ENCODE assay signal across 9 mouse cellular contexts in the genomic region with DNA sequence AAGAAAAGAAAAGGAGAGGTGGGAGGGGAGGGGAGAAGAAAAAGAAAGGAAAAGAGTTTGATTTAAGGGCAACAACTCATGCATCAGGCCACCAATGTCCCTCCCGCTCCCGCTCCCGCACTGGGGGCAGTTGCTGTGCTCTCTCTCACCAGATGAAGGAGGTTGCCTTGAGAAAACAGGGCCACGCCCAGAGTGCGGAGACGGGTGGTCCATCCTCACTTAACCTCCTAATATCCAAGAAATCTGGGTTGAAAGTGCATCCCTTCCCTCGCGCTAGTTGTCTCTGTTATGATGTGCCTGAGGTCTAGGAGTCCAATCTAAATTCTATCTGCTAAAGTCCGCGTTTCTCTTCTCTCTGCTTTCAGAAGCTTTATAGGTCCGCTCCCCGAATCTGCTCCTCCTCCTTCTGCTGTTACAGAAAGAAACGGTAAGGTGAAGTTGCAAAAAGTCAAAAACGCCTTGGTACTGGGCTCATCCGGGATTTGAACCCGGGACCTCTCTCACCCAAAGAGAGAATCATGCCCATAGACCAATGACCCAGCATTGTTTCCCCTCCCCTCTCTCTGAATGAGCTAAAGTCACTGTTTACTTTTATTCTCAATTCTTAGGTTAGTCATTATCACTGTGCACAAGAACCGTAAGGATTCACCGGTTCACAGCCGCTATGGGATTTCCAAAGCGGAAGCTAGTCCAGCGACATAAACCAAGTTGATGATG. TPM values are rescaled to one million over a fixed set of nuclear protein-coding genes. Genes with fewer than 3 reads are reported as not detected.
DNase-seq lines count a peak whose midpoint lies in the region; ATAC-seq and TF ChIP-seq lines count a peak whose summit lies in the region.
"Had no signal": no experiment of that assay in that cellular context is flagged by ENCODE, and none has a peak within 500 bp of the region (broad histone marks: within the 10 kb centered on the region; RNA-seq: fewer than 3 reads in every experiment).

No protein-coding gene starts in this region.

- no peak for TF ChIP-seq EP300 in heart, adult 2 months (IDR thresholded peaks at IDR 0.05; ENCODE audit: insufficient read depth, low read depth, low read length)
- no peak for TF ChIP-seq EP300 in CH12.LX (IDR thresholded peaks at IDR 0.05; ENCODE audit: low read length)

- in situ Hi-C loops in CH12.LX (cut with MboI; ENCODE audit: low pct_ligation_motif_present, low pct_unique_long_range_greater_than_20kb, low sequenced_read_pairs): no loop called here

- TF ChIP-seq RAD21 in CH12.LX (IDR thresholded peaks at IDR 0.05; ENCODE audit: low read depth, low read length): no peak

- H3K4me1 ChIP-seq in heart, embryonic 12.5 days (replicated peaks): peaks cover 19% of the 10 kb centered on the region
- H3K4me1 ChIP-seq in heart, adult 2 months (ENCODE audit: control insufficient read depth, insufficient read depth, low read length): peaks cover 5% of the 10 kb centered on the region
- peaks cover 5 to 27% of the 10 kb centered on the region in 2 experiments for H3K4me1 ChIP-seq in CH12.LX (ENCODE audit: control insufficient read depth in 1 of 2, insufficient read depth in 2 of 2)
- peaks cover 13% of the 10 kb centered on the region for H3K4me1 ChIP-seq in embryonic facial prominence, embryonic 12.5 days
- H3K4me1 ChIP-seq in limb, embryonic 12.5 days (replicated peaks): peaks cover 21% of the 10 kb centered on the region
- H3K4me1 ChIP-seq in neural tube, embryonic 15.5 days: peaks cover 24% of the 10 kb centered on the region

- no peak for DNase-seq in heart, adult 2 months
- DNase-seq in CH12.LX (ENCODE audit: extremely low read depth): no peak
- no peak for DNase-seq in gastrocnemius, postnatal 10 days
- DNase-seq in right cerebral cortex, postnatal 25 days: no peak

- no peak overlapping the region for H3K27ac ChIP-seq in heart, embryonic 12.5 days (ENCODE audit: poor library complexity, severe bottlenecking)
- H3K27ac ChIP-seq in heart, adult 2 months: no peak overlapping the region
- no peak overlapping the region for H3K27ac ChIP-seq in CH12.LX (ENCODE audit: insufficient read depth, low read depth)
- no peak overlapping the region for H3K27ac ChIP-seq in embryonic facial prominence, embryonic 12.5 days
- H3K27ac ChIP-seq in limb, embryonic 12.5 days: no peak overlapping the region
- no peak overlapping the region for H3K27ac ChIP-seq in neural tube, embryonic 15.5 days (replicated peaks)

- dilution Hi-C loops in CH12.LX (cut with MboI; ENCODE audit: extremely low pct_ligation_motif_present, extremely low pct_unique_long_range_greater_than_20kb, low sequenced_read_pairs): no loop called here

- no peaks in the 10 kb centered on the region for H3K9me3 ChIP-seq in heart, embryonic 12.5 days (replicated peaks)
- H3K9me3 ChIP-seq in CH12.LX (replicated peaks; ENCODE audit: low read length): no peaks in the 10 kb centered on the region
- H3K9me3 ChIP-seq in embryonic facial prominence, embryonic 12.5 days: no peaks in the 10 kb centered on the region
- H3K9me3 ChIP-seq in limb, embryonic 12.5 days: no peaks in the 10 kb centered on the region
- no peaks in the 10 kb centered on the region for H3K9me3 ChIP-seq in neural tube, embryonic 15.5 days (replicated peaks)

- no peaks in the 10 kb centered on the region for H3K79me2 ChIP-seq in heart, adult 2 months (replicated peaks; ENCODE audit: control insufficient read depth, insufficient read depth, low read length)
- no peaks in the 10 kb centered on the region for H3K79me2 ChIP-seq in CH12.LX (replicated peaks; ENCODE audit: control insufficient read depth, extremely low read depth, insufficient read depth, poor library complexity, severe bottlenecking)

- WGBS in heart, embryonic 12.5 days: 9% methylated on average over 21 of the region's 21 CpGs
- 21% methylated on average over 21 of the region's 21 CpGs for WGBS in heart, adult 2 months
- 8% methylated on average over 21 of the region's 21 CpGs for WGBS in embryonic facial prominence, embryonic 12.5 days
- WGBS in limb, embryonic 12.5 days: 8% methylated on average over 21 of the region's 21 CpGs
- 7% methylated on average over 21 of the region's 21 CpGs for WGBS in neural tube, embryonic 15.5 days

- TF ChIP-seq POLR2A in heart, adult 2 months (IDR thresholded peaks at IDR 0.05; ENCODE audit: insufficient read depth, low read depth, low read length): no peak
- no peak for TF ChIP-seq POLR2A in CH12.LX (IDR thresholded peaks at IDR 0.05; ENCODE audit: low read depth, low read length)

- TF ChIP-seq CTCF in heart, adult 2 months (IDR thresholded peaks at IDR 0.05): no peak
- TF ChIP-seq CTCF in CH12.LX (conservative IDR thresholded peaks at IDR 0.05 in 1 of 2, IDR thresholded peaks at IDR 0.05 in 1 of 2; ENCODE audit: low read depth in 2 of 2, low read length in 2 of 2): no peak

- ATAC-seq in heart, embryonic 12.5 days (ENCODE audit: insufficient number of reproducible peaks, low FRiP score): no peak
- ATAC-seq in embryonic facial prominence, embryonic 12.5 days (ENCODE audit: insufficient number of reproducible peaks, insufficient read depth, low FRiP score, low TSS enrichment): no peak
- no peak for ATAC-seq in limb, embryonic 12.5 days (ENCODE audit: insufficient number of reproducible peaks, insufficient read depth, low FRiP score, low TSS enrichment, low read depth)
- no peak for ATAC-seq in neural tube, embryonic 15.5 days (ENCODE audit: low FRiP score)

- H3K27me3 ChIP-seq in heart, embryonic 12.5 days (replicated peaks): peaks cover 25% of the 10 kb centered on the region
- H3K27me3 ChIP-seq in heart, adult 2 months (ENCODE audit: control insufficient read depth, insufficient read depth, low read length): peaks cover 5% of the 10 kb centered on the region; the same call in 1 of the 2 replicates
- H3K27me3 ChIP-seq in CH12.LX (replicated peaks): no peaks in the 10 kb centered on the region
- H3K27me3 ChIP-seq in embryonic facial prominence, embryonic 12.5 days: peaks cover 63% of the 10 kb centered on the region
- H3K27me3 ChIP-seq in limb, embryonic 12.5 days: peaks cover 64% of the 10 kb centered on the region
- H3K27me3 ChIP-seq in neural tube, embryonic 15.5 days (replicated peaks): peaks cover 64% of the 10 kb centered on the region

- H3K36me3 ChIP-seq in heart, embryonic 12.5 days: no peaks in the 10 kb centered on the region
- no peaks in the 10 kb centered on the region for H3K36me3 ChIP-seq in heart, adult 2 months (ENCODE audit: control insufficient read depth, insufficient read depth, low read length)
- H3K36me3 ChIP-seq in CH12.LX (replicated peaks in 1 of 2; ENCODE audit: control insufficient read depth in 1 of 2, insufficient read depth in 1 of 2, low read length in 1 of 2): no peaks in the 10 kb centered on the region
- H3K36me3 ChIP-seq in embryonic facial prominence, embryonic 12.5 days: no peaks in the 10 kb centered on the region
- no peaks in the 10 kb centered on the region for H3K36me3 ChIP-seq in limb, embryonic 12.5 days
- H3K36me3 ChIP-seq in neural tube, embryonic 15.5 days: no peaks in the 10 kb centered on the region

- H3K4me3 ChIP-seq in heart, embryonic 12.5 days: peak overlapping the region; percentile 37
- H3K4me3 ChIP-seq in heart, adult 2 months: no peak overlapping the region
- H3K4me3 ChIP-seq in CH12.LX (replicated peaks in 1 of 3; ENCODE audit: low read depth in 2 of 3, low read length in 2 of 3, poor library complexity in 1 of 3): no peak overlapping the region
- H3K4me3 ChIP-seq in embryonic facial prominence, embryonic 12.5 days: peak overlapping the region; percentile 30
- H3K4me3 ChIP-seq in limb, embryonic 12.5 days (replicated peaks): peak overlapping the region; percentile 33
- H3K4me3 ChIP-seq in neural tube, embryonic 15.5 days (replicated peaks): peak overlapping the region; percentile 39

- peak overlapping the region; percentile 69 for H3K4me2 ChIP-seq in heart, embryonic 12.5 days
- peak overlapping the region; percentile 22; the same call in 1 of the 2 replicates for H3K4me2 ChIP-seq in CH12.LX (ENCODE audit: insufficient read depth, low read depth, poor library complexity, severe bottlenecking)
- H3K4me2 ChIP-seq in embryonic facial prominence, embryonic 12.5 days (replicated peaks): peak overlapping the region; percentile 50
- H3K4me2 ChIP-seq in limb, embryonic 12.5 days: peak overlapping the region; percentile 53
- H3K4me2 ChIP-seq in neural tube, embryonic 15.5 days: peak overlapping the region; percentile 61

- intact Hi-C loops in heart, adult 2 months (cut with DNase I): no loop called here

- peak overlapping the region; percentile 29; the same call in 1 of the 2 replicates for H3K9ac ChIP-seq in heart, embryonic 12.5 days
- H3K9ac ChIP-seq in heart, adult 2 months (ENCODE audit: low read depth, low read length): no peak overlapping the region
- H3K9ac ChIP-seq in CH12.LX (ENCODE audit: insufficient read depth, low read depth): no peak overlapping the region
- no peak overlapping the region for H3K9ac ChIP-seq in embryonic facial prominence, embryonic 12.5 days
- H3K9ac ChIP-seq in limb, embryonic 12.5 days (replicated peaks): peak overlapping the region; percentile 40; the same call in 1 of the 2 replicates
- peak overlapping the region; percentile 28; the same call in 1 of the 2 replicates for H3K9ac ChIP-seq in neural tube, embryonic 15.5 days (replicated peaks)

TF ChIP-seq in CH12.LX, 34 proteins besides CTCF, POLR2A, EP300 and RAD21 (continues in another document):
- TF ChIP-seq TBP (conservative IDR thresholded peaks at IDR 0.05; ENCODE audit: low read depth, low read length): peak; percentile 94

RNA-seq across cellular contexts. Expression of gene Zfp213, which starts 25.6 kb away (rescaled TPM):
- 14.1 and 16.9 TPM in 2 replicates for polyA plus RNA-seq in heart, embryonic 12.5 days (2016; fragmentation: Nextera tagmentation; extraction: Ambion mirVana)
- 1 to 10 TPM; 5.5 to 6.2 TPM for total RNA-seq in heart, adult 2 months (2021)
- polyA plus RNA-seq in heart, adult 2 months (2012; rRNA removed): 8.7 and 9.8 TPM in 2 replicates
- 10.9 and 11.4 TPM in 2 replicates for total RNA-seq in CH12.LX (2012; rRNA removed)
- 8.5 and 9.4 TPM in 2 replicates for total RNA-seq in CH12.LX (2014; rRNA removed)
- 7.1 and 8.0 TPM in 2 replicates for polyA plus RNA-seq in CH12.LX (2012; ENCODE audit: insufficient read length, low read depth)
- 24.3 and 26.8 TPM in 2 replicates for polyA plus RNA-seq in embryonic facial prominence, embryonic 12.5 days (2016; fragmentation: Nextera tagmentation; extraction: Ambion mirVana)
- polyA plus RNA-seq in limb, embryonic 12.5 days (2016; fragmentation: Nextera tagmentation; extraction: Ambion mirVana): 24.7 and 26.6 TPM in 2 replicates
- 16.0 and 16.4 TPM in 2 replicates for polyA plus RNA-seq in neural tube, embryonic 15.5 days (2015; fragmentation: Nextera tagmentation; extraction: Ambion mirVana)
- 1 to 10 TPM; 3.3 to 4.1 TPM for total RNA-seq in gastrocnemius, postnatal 10 days (2021)

RNA-seq across cellular contexts. Expression of gene Vmn2r117, which starts 59.0 kb away (rescaled TPM):
- not detected in 2 replicates for polyA plus RNA-seq in heart, embryonic 12.5 days (2016; fragmentation: Nextera tagmentation; extraction: Ambion mirVana)
- not detected for total RNA-seq in heart, adult 2 months (2021)
- polyA plus RNA-seq in heart, adult 2 months (2012; rRNA removed): not detected in 2 replicates
- total RNA-seq in CH12.LX (2012; rRNA removed) (not detected in 2 replicates), CH12.LX (2014; rRNA removed) (not detected in 2 replicates)
- polyA plus RNA-seq in CH12.LX (2012; ENCODE audit: insufficient read length, low read depth): not detected in 2 replicates
- polyA plus RNA-seq in embryonic facial prominence, embryonic 12.5 days (2016; fragmentation: Nextera tagmentation; extraction: Ambion mirVana): not detected in 2 replicates
- polyA plus RNA-seq in limb, embryonic 12.5 days (2016; fragmentation: Nextera tagmentation; extraction: Ambion mirVana): not detected in 2 replicates
- polyA plus RNA-seq in neural tube, embryonic 15.5 days (2015; fragmentation: Nextera tagmentation; extraction: Ambion mirVana): not detected in 2 replicates
- not detected for total RNA-seq in gastrocnemius, postnatal 10 days (2021)
- total RNA-seq: gastrocnemius, postnatal 4 days had no signal

Comparison
In these comparisons a context has a peak if more than half of its experiments do, and no peak if none do; other contexts are left out.
1. H3K4me3 ChIP-seq: peak in heart, embryonic 12.5 days (single experiment), embryonic facial prominence, embryonic 12.5 days (single experiment), limb, embryonic 12.5 days (single experiment) and neural tube, embryonic 15.5 days (single experiment); none in heart, adult 2 months (single experiment) and CH12.LX (0 of 3).
2. H3K9ac ChIP-seq: peak in heart, embryonic 12.5 days (single experiment), limb, embryonic 12.5 days (single experiment) and neural tube, embryonic 15.5 days (single experiment); none in heart, adult 2 months (single experiment), CH12.LX (single experiment) and embryonic facial prominence, embryonic 12.5 days (single experiment).
3. Peak in every context shown above with its lines, with median percentiles within 50 percentile points of each other: H3K4me2 ChIP-seq.